Mouse (Mus musculus) neural tube, embryonic 14.5 days (tissue): ENCODE results near the gene Rtn1. TPM values are rescaled to one million over a fixed set of nuclear protein-coding genes. Genes with fewer than 3 reads are reported as not detected.

Source experiments
- polyA plus RNA-seq: library from polyadenylated mRNA; unstranded; fragments of >200 nt; fragmentation: Nextera tagmentation; extraction: Ambion mirVana; gene quantifications from 2 replicates; pipeline ENCODE4 v1.2.1, GENCODE M21; 2014

Gene Rtn1
- polyA plus RNA-seq, 1 experiment from 2014 or later: 3,331 TPM

Other genes starting within 250 kb of the Rtn1 start
- gene Ccdc175, start 224.0 kb downstream of the Rtn1 start, polyA plus RNA-seq: 0.09 TPM in 1 of 2 replicates, not detected in the other
- gene Lrrc9, start 32.8 kb upstream of the Rtn1 start, polyA plus RNA-seq: 5.3 and 6.6 TPM in 2 replicates
- gene Pcnx4, start 127.3 kb upstream of the Rtn1 start, polyA plus RNA-seq: 28.1 and 29.5 TPM in 2 replicates
- gene Gm4756, start 240.6 kb upstream of the Rtn1 start, polyA plus RNA-seq: not detected in 2 replicates